Mouse (Mus musculus) NIH3T3 (cell line): ENCODE measurements around the gene Mrps16.

Experiments
- DNase-seq: peaks from one replicate; pipeline ENCODE4 v3.0.0-alpha.2; 2012; ENCODE audit warnings: low read depth

Mrps16 gene

GRCm38 (mm10) chr14:20393205-20393913 lies at the start of gene Mrps16:
Mrps16 (minus strand) TSS chr14:20393634.
- peak; percentile 97 for DNase-seq

DNA sequence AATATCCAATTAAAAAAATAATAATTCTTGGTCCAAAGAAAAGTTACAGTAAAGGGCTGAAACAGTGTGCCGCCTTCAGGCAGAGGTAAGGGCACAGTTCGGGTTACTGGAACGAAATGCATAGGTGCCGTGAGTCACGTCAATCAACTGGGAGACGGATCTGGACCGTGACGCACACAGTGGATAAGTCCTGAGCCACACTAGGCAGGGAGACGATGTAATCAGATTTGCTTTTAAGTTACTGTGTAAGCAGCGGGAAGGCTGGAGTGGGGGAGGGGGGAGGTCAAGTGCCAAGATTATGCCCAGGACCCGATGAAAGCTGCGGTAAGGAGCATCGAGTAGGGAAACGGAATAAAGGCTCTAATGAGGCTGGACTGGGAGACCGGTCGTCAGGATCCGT lies 48.8 kb upstream of the Mrps16 start:
- DNase-seq, result no peak

- DNase-seq, result no peak
Observed at GRCm38 (mm10) chr14:20436976-20437375, 43.5 kb upstream of the Mrps16 start.

GRCm38 (mm10) chr14:20432420-20432819 lies 39.0 kb upstream of the Mrps16 start:
- no peak for DNase-seq

- DNase-seq, result no peak
Observed at GRCm38 (mm10) chr14:20431726-20432125, 38.3 kb upstream of the Mrps16 start.

DNA sequence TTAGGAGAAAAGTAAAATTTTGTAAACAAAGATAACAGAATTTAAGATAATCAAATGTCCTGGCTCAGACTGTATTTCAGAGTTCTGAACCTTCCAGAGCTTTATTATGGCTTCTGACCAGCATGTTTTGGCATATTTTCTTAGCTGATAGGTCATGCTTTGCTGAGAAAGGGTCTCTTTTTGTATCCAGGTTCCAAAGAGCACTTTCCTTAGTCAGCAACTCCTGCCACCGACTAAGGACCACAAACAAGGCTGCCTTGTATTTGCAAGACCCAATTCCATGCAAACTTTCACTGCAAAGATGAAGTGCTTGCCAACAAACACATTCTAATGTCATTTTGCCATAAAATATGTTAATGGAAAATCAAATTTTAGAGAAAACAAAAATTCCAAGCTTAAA lies 36.4 kb upstream of the Mrps16 start:
- peak; percentile 6 for DNase-seq

GRCm38 (mm10) chr14:20428593-20428992 lies 35.2 kb upstream of the Mrps16 start:
- DNase-seq, result no peak

DNA sequence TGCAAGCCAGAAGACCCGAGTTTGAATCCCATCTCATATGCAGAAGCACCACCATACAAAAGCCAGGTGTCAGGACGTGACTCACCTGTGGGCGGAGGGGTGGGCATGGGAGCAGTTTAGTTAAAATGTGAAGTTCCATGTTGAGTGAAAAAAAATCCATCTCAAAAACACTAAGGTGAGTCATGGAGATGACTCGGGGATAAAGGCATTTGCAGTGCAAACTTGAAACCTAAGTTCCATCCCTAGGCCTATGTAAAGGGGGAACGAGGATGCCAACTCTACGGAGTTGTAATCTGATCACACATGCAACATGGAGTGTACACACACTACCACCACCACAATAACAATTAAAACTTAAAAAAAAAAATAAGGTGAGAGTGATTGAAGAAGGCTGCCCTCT lies 29.6 kb upstream of the Mrps16 start:
- DNase-seq, result peak; percentile 51

DNA sequence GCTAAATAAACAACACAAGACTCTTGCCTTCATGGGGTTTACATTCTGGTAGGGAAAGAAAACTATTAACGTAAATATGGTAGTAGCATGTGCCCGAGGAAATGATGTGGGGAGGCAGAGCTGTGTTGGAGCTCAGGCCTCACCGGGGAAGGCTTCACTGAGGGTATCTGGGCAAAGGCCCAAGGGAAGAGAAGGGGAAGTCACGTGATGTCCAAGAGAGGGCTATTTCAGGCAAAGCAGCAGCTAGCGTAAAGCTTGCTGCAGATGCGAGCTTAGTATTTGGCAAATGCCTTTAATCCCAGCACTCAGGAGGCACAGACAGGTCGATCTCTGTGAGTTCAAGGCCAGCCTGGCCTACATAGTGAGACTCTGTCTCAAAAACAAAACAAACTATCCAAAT lies 28.8 kb upstream of the Mrps16 start:
- no peak for DNase-seq

GRCm38 (mm10) chr14:20400071-20400470 lies 6.6 kb upstream of the Mrps16 start:
- peak; percentile 66 for DNase-seq

- peak; percentile 74 for DNase-seq
Observed at GRCm38 (mm10) chr14:20398864-20399263, 5.4 kb upstream of the Mrps16 start.

- no peak for DNase-seq
Observed at GRCm38 (mm10) chr14:20397220-20397619, 3.8 kb upstream of the Mrps16 start.

DNA sequence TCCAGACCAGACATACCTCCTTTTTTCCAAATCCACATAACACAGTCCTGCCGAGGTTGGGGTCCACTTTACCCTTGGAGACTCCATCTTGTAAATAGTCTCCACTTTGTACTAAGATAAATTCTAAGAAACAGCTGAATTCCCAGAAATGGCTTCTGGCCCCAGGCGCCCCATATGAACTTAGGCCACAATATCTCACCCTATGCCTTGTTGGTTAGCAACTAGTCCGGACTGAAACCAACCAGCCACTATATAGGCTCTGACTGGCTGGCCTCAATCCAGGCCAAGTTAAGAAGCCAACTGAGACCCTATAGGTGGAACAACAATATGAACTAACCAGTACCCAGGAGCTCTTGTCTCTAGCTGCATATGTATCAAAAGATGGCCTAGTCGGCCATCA lies 1.1 kb downstream of the Mrps16 start:
- DNase-seq, result peak; percentile 33

- no peak for DNase-seq
Observed at GRCm38 (mm10) chr14:20389446-20390079, 3.9 kb downstream of the Mrps16 start.

GRCm38 (mm10) chr14:20388441-20389129 lies 4.8 kb downstream of the Mrps16 start, which contains the start of gene Dnajc9:
Dnajc9 (minus strand) TSS chr14:20388910.
- peak; percentile 95 for DNase-seq

DNA sequence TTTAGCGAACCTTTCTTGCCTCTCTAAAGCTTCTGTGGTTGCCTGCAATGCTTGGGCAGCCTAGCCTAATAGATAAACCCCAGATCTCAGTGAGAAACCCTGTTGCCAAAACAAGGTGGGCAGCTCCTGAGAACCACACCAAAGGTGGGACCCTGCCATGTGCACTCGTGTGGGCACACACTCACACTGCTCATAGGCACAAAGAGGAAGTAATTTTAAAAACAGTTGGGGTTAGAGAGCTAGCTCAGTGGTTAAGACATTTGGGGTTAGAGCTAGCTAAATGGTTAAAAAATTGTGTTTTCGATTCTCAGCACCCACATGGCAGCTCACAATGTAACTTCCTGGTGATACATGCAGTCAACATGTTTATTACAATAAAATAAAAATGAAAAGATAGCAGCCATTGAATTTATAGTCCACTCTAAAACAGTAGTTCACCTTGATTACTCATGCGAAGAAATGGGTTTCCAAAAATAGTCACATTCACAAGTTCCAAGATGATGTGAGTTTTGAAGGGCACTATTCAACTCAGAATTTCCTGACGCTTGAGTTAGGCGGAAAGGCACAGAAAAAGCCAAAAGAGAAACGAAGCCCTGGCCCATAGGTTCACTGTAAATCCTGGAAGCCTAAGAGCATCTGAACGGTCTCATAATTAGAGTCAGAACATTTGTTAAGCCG lies 13.5 kb downstream of the Mrps16 start:
- DNase-seq, result no peak

GRCm38 (mm10) chr14:20379087-20379640 lies 14.3 kb downstream of the Mrps16 start:
- DNase-seq, result no peak

DNA sequence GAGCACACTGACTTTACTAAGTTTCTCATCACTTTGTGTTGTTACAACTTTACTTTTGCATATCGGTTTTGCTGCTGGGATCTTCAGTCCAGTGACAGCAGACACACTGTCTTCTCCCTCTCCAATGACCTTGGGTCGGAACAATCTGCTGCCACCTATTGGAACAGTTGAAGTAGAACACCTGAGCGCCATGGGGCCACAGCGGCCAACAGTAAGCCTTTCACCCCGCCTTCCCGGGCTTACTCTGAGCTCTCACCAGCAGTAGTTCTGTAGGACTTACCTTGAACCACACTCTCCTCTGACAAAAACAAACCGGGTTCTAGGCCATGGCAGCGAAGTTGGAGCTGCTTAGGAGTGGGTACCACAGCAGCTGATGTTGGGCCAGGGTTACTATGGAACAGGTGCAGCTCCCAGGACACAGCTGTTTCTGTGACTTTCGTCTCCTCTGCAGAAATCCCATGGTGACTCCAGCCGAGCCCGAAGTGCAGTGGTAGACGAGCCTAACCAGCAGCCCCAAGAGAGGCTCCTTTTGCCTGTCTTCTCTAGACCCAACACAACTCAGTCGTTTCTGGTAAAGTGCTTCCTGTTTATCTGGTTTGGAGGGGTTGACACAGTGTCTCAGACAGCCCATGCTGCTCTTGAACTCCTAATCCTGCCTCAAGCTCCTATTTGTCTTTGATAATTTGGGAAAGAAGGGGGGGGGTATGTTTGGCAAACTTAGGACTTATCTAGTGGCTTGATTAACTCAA lies 14.9 kb downstream of the Mrps16 start:
- no peak for DNase-seq

- peak; percentile 45 for DNase-seq
Observed at GRCm38 (mm10) chr14:20377112-20377521, 16.3 kb downstream of the Mrps16 start.

GRCm38 (mm10) chr14:20371854-20372253 lies 21.6 kb downstream of the Mrps16 start:
- DNase-seq, result no peak

- no peak for DNase-seq
Observed at GRCm38 (mm10) chr14:20370798-20371197, 22.6 kb downstream of the Mrps16 start.
